Mouse (Mus musculus): ENCODE data around the gene Spaca9.

Spaca9 gene

DNA sequence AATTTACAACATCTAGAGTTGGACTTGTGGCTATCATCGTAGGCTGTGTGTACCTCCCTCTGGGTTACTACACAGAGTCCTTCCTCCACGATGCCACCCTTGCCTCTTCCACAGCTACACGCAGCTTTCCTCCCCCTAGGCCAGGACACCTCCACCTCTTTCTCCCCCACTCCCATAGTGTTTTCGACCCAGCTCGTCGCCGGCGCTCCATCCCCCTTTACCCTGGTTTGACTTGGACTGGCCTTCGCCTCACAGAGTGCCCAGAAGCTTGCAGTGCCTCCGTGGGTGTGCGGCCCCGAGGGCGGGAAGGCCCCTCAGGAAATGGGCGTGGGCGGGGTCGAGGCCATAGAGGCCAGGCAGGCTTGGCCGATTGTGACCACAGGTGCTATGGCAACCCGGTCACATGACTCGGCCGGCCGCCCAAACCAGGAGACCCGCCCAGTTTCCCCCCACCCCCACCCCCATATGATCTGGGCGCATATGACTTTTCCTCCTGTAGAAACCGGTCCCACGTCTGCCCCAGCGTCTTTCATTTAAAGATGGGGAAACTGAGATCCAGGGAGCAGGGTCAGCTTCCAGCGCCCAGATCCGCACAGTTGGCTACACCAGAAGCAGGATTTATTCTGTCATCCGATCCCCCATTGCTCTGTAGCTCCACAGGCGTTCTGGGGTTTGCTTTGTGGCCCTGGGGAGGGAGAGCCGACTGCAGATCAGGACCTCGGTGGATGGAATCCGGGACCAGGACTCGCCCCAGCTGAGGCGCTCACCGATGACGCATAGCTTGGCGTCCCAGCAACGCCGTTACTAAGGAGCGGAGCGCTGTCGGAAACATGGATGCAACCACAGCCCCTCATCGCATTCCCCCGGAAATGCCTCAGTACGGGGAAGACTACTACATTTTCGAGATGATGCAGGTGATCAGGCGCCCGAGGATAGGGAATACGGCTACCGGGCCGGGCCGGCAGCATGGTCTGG lies at the start of gene Spaca9, which contains the start of gene Ak8:
Gene Spaca9, minus strand, starts transcription at position 367 of the 975 bp plus-strand sequence.
Gene Ak8, plus strand, starts transcription at position 804 of the 975 bp plus-strand sequence.
- peak; percentile 40 for DNase-seq (ENCODE audit: low read depth, low spot score)

DNA sequence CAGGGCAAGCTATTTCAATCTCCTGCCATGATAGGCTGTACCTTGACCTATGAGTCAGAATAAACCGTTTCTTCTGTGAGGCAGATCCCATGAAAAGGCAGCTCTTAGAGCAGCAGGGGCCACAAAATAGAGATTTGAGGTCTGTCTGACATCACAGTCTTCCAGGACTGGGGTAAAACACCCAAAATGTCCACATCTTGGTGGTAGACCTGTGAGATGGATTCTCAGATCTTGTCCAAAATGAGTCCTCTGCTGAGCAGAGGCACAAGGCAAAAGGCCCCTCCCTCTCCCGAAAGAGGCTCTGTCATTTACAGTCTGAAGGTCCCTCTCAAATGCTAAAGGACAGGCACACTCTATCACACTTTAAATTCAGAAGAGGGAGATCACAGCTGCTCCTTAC lies 48.2 kb upstream of the Spaca9 start:
- no peak for DNase-seq (ENCODE audit: low read depth, low spot score)

DNA sequence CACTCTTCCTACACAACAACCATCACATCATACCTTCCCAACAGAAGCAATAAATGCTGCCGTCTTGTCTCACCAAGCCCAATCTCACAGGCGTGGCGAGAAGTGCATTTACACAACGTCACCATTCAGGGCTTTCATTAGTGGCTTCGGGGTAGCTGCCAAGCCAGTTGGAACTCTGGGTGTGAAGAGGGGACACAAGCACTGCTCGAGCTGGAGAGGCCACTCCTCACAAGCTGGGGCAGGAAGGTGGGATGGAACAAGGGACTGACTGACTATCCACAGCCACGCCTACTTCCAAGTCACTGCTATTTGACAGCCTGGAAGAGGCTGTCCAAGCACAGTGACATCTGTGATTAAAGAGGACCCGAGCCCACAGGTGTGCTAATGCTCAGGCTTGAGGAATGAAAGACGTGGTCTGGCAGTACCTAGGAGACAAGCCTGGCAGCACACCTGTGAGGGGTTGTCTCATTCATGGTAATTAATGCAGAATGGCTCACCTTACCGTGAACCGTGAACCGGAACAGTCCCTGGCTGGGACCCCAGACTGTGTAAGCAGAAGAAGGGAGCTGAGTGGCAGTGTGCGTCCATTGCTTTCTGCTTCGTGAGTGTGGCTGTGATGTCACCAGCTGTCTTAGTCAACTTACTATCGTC lies 47.3 kb upstream of the Spaca9 start:
- DNase-seq (ENCODE audit: low read depth, low spot score), result no peak

DNA sequence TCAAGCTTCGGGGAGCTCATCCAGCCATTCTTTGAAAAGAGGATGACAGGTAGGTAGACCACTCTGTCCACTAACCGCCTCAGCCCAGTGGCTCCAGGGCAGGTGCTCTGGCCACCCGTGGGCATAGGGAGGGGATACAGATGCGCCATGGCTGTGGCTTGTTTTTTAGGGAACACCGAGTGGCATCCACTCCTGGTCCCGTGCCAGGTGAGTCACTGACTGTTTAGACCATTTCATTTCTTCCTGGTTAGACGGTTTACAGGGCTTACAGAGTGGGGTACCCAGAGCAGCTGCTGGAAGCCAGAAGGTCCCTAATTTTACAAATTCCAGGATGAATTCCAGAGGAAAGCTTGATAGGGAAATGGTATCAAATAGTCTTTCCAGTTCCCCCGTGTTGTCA lies 43.2 kb upstream of the Spaca9 start:
- no peak for DNase-seq (ENCODE audit: low read depth, low spot score)

DNA sequence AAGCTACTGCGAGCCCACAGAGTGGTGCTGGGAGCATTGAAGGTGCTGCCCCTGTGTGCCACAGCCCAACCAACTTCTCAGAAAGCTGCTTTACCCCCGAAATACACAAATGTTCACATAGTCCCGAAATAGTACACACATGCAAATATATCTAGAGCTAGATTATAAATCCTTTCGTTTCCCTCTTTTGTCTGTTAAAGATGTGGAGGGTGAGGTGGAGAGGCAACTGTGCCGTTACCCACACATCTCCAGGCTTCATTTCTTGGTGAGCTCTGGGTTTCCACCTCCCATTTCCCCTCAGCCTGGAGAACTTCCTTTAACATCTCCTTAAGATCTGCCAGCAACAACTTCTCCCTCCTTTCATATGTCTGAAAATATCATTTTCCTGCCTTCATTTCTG lies 40.6 kb upstream of the Spaca9 start:
- no peak for DNase-seq (ENCODE audit: low read depth, low spot score)

DNA sequence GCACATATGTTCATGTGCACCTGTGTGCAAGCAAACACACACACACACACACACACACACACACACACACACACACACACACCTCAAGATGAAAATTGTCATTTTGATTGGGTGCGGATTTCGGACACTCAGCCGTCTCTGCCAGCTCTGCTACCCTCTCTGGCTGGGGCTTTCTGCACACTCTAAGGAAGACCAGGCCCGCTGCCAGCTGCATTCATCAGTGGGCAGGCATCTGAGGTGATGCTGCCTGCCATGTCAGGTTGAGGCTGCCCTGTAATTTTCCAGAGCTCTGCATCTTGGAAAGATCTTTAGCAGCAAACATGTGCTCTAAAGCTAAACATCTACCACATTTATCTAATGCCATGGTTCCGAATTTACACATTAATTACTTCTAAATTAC lies 37.6 kb upstream of the Spaca9 start:
- no peak for DNase-seq (ENCODE audit: low read depth, low spot score)

DNA sequence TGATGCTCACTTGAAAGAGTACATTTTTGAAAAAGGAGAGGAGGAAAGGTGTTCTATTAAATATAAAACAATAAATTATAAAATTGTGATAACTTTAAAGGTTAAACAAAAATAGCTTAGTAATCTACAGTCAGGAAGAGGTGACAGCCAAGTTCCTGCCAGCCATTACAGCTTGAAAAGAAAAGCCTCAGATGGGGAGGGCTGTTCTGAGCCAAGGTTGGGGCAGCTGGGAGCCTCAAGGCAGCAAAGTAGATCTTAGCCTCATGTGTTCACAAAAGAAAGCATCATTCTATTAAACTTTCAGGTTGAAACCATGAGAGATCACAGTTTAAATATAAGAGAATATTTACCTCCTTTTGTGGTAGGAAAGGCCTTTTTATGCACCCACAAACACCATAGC lies 31.1 kb upstream of the Spaca9 start:
- no peak for DNase-seq (ENCODE audit: low read depth, low spot score)

DNA sequence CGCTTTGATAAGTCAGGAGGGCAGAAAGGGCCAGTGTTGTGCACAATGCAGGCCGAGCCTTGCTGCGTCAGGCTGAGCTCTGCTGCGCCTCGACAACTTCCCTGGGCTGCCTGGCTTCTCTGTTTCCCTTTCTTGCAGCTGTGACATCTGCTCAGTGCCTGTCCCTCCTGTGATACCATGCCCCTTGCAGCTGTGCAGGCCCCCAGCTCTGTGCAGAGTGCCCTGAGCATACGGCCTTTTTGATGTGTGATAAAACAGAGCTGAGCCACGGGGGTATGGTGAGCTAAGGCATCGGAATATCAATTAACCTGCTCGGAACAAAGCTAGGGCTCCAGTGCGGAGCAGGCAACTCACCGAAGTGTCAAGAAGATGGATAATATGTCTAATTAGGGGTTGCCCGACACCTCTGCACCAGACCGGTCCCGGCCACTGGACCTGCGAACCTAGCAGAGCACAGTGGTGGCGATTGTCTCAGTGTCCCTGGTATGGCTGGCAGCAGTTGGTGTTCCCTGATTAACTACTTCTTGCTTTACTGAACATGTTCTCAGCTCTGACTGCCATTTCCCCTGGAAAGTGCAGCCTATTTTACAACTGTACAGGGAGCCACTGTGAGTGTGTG lies 28.4 kb upstream of the Spaca9 start:
- no peak for DNase-seq (ENCODE audit: low read depth, low spot score)

DNA sequence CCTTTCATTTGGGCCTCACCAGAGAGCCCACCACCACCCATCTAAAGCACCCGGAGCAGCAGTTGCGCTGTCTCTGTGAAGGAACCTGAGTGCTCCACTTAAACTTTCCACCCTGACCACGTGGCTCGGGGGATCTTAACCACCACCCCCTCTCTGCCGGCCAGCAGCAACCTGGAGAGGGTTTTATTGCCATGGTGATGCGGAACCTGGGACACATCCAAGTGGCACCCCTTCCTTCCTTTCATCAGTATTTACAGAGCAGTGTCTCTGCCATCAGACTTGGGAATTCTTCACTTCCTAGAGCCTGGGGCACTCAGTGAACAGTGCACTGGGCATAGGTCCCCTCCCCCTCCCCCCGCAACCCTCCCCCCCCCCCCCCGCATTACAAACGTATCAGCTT lies 24.4 kb upstream of the Spaca9 start:
- no peak for DNase-seq (ENCODE audit: low read depth, low spot score)

DNA sequence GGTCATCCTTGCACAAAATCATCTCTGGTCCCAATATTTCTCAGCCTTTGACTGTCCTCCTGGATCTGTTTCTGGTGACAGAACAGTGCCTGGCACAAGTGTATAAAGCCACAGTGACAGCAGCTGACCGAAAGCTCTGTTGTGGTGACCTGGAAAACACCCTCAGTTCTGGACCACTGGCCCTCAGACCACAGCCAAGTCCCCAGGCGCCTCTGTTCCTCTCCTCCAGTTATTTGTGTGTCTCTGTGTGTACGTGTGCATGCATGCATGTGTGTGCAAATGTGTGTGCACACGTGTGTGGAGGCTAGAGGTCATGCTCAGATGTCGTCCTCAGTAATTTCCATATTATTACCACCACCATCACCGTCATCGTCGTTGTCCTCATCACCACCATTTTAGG lies 22.9 kb upstream of the Spaca9 start:
- DNase-seq (ENCODE audit: low read depth, low spot score), result no peak

DNA sequence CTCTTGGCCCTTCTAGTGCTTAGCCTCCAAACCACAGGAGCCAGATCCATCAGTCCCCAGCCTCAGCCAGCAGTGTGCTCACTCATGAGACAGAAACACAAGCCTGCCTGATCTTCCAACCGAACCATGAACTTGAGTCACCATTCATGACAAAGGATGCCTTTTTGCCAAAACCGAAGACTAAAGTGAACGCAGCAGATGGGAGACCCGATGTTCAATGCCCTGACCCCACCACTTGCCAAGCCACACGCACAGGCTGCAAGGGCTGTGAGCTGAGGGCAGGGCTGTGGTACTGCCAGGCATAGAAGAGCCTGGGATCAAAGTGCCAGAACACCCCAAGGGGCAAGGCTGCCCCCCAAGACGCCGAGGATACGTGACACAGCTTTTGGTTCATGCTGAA lies 13.5 kb upstream of the Spaca9 start:
- DNase-seq (ENCODE audit: low read depth, low spot score), result no peak

DNA sequence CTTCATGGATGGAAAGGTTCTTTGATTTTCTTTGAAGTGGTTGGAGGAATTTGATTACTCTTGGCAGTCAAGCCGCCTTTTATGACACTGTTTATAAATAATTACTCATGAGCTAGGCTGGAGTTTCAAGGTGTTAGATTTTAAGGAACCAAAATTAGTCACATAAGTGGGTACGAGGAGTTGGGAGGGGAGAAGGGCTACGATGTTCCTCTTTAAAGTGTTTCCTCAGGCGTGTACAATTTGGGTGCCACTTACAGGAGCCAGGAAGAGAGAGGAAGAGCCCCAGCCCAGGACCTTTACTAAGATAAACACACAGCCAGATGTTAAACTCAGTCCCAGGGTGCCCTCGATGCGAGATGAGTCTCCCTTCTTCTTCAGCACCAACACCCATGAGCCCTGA lies 7.3 kb upstream of the Spaca9 start:
- no peak for DNase-seq (ENCODE audit: low read depth, low spot score)

DNA sequence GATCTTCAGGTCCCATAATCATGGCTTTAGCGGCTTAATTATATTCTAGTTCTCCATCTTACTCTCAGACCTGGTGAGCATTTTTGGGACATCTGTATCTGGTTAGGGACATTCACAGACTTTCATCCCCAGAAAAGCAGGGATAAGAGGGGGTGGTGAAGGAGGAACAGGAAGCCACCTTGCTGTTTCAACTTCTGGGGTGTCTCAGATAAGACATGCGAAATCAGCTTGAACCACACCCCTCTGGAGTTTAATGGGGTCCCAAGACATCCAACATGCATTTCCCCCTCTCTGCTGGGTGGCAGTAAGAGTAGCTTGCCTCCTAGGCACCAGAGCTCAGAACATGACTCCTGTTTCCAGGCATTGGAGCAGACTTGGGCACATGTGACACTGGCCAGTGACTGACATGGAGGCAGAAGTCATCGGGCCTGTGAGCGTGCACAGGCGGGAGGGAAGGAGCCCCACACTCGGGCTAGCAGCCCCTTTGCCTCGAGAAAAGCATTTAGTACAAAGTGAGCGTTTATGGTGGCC lies 6.6 kb upstream of the Spaca9 start:
- no peak for DNase-seq (ENCODE audit: low read depth, low spot score)

DNA sequence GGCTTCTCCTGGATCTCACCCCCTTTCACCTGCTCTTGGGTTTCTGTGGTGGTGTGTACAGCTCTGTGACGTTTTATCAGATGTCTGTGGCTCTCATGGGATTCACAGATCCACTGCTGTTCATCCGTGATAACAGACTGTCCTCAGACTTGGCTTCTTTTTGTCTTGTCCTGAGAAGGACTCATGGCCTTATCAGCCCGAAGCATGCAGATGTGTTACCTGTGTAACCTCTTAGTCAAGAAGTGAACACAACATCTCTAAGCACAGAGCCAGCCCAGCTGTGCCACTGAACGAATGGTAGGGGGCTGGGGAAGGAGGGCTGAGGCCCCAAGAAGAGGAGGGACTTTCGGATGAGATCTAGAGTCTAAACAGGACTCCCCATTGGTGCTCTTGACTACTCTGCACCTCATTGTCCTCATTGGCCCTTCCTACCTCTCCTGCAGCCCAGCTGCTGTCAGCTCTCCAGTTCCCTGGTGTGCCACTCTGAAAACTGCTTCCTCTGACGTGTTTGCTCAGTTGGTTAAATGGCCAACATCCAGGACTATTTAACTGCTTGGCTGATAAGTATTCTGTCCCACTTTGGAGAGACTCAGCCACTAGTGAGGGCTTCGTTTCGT lies 2.2 kb upstream of the Spaca9 start:
- DNase-seq (ENCODE audit: low read depth, low spot score), result no peak

DNA sequence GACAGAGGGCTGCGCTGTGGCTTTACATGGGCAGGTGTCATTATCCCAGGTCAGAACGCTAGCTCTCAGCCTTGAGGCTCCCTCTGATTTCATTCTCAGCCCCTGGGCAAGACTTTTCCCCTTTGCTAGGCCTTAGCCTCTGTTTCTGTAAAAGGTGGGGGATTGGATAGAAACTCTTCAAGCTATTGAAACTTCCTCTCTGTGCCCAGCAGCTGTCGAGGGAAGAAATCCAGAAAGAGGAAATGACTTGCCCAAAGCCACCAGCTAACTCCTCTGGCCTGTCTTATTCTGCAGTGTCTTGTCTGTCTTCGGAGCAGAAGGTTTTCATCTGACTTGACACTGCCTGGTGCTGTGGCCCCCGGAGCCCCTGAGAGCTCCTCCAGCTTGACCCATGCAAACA lies 961 bp downstream of the Spaca9 start:
- no peak for DNase-seq (ENCODE audit: low read depth, low spot score)

DNA sequence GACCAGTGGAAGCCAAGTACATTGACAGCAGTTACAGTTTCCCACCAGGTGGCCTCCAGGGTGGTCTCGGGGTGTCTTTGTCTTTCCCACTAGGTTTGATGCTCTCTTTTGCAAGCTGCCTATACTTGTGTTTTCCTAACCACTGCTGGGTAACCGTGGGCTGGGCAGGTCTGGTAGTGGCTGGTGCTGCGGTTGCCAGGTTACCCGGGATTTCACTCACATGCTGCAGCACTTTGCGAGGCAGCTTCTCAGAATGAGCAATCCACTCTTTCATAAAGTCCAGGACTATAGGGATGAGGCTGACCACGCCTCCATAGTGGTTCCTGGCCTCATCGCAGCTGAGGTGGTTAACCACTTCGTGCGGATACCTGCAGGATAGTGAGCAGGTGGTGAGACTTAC lies 6.8 kb downstream of the Spaca9 start:
- DNase-seq (ENCODE audit: low read depth, low spot score), result no peak

DNA sequence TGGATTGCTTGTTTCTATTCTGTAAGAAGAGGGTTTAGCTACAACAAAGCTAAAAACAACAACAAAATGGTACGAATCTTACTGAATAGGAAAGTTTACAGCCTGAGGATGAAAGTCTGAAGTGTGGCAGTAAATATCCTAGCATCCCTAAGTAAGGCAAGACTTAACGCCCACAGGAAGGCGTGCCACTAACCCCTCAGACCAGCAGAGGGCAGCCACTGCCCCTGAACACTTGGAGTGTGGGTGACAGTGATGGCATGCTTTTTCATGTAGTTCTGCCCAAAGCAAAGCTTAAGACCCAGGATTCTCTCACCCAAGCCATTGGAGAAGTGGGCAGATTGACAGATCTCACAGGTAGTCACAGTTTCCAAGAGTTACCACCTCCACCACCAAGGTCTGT lies 11.1 kb downstream of the Spaca9 start:
- DNase-seq (ENCODE audit: low read depth, low spot score), result no peak

DNA sequence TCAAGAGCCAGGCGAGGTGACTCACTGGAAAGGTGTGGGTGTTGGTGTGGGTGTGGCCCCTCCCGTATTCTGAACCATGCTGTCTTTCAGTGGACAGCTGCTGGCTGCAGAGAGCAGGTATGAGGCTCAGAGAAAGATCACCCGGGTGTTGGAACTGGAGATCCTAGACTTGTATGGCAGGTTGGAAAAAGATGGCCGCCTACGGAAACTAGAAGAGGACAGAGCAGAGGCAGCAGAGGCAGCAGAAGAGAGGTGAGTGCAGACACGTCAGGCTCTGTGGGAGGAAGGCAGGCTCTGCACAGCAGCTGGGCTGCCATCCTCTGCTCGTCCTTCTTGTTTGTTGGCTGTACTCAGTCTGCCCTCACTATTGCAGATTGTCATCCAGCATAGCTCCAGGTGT lies 13.6 kb downstream of the Spaca9 start:
- DNase-seq (ENCODE audit: low read depth, low spot score), result no peak

DNA sequence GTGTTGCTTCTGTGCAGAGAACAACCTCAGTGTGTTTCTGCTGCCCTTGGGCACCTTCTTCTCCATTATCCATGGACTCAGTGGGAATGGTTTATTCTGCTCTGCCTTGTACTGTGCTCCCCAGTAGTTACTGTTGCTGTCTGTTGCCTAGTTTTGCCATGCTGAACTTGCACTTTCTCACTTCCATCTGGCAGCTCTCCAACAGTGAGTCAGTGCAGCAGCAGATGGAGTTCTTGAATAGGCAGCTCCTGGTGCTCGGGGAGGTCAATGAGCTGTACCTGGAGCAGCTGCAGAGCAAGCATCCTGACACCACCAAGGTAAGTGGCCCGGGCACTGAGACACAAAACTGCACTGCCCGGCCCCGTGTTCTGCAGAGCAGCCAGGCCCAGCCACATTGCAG lies 17.8 kb downstream of the Spaca9 start:
- DNase-seq (ENCODE audit: low read depth, low spot score), result no peak

DNA sequence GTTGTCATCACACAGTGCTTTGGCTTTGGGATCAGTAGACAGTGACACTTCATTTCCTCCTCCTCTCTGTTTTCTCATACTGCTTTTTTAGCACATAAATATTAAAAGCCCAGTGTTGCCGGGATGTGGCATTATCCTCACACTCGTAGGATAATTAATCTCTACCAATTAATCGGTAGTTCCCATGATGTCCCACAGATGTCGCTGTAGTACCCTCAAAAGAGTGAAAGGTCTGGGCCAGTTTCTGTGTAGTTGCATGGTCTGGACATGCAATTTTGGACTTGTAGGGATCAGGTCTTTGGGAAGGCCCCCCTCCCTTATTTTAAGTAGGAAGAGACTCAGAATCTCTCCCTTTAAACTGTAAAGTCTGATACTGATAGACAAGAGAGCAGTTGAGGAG lies 18.8 kb downstream of the Spaca9 start:
- DNase-seq (ENCODE audit: low read depth, low spot score), result no peak

DNA sequence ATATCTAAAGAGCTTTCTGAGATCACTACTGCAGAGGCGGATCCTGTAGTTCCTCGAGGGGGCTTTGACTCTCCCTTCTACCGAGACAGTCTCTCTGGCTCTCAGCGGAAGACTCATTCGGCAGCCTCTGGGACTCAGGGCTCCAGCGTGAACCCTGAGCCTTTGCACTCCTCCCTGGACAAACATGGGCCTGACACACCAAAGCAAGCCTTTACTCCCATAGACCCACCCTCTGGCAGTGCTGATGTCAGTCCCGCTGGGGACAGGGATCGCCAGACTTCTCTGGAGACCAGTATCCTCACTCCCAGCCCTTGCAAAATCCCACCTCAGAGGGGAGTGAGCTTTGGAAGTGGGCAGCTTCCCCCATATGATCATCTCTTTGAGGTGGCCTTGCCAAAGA lies 23.5 kb downstream of the Spaca9 start:
- no peak for DNase-seq (ENCODE audit: low read depth, low spot score)

DNA sequence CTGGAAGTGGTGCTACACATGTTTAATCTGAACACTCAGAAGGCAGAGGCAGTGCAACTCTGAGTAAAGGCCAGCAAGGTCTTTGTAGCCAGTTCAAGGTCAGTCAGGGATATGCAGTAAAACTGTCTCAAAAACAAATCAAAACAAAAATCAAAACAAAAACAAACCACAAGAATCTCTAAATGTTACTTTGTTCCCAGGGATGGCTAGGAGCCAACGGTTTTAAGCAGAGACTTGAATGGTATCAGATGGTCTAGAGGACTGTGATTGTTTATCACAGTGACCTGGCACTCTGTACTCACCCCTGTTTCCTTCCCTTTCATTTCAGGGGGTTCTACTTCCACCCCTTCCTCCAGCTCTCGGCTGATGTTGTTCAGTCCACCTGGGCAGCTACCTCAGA lies 28.1 kb downstream of the Spaca9 start:
- no peak for DNase-seq (ENCODE audit: low read depth, low spot score)
